Mouse (Mus musculus): ENCODE results near the gene Zfp827.

GRCm38 (mm10) chr8:79140981-79141380 is 112.7 kb downstream of the Zfp827 start:
- TF ChIP-seq CTCF (IDR thresholded peaks at IDR 0.05; ENCODE audit: extremely low read depth, insufficient read depth, insufficient read length, insufficient replicate concordance), result no peak
- TF ChIP-seq POLR2A (IDR thresholded peaks at IDR 0.05; ENCODE audit: low read depth, low read length), result no peak
